In the genomic region with DNA sequence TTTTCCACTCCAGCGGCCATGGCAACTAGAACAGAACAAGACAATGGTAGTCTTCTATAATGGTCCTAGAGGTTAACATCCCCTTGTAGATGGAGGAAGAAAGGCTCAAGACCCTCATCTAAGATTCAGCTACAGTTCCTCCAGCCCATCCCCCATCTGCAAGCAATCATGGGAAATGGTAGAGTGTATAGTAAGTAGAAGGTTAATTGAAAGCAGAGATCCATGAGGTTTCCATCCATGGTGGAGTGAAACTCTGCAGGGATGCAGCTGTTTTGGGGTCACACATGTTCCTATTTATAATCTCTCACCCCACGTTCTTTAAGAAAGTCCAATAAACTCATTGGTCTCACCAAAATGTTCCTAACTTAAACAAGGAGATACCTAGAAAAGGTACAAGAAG, we compare ENCODE assay signal across 18 mouse cellular contexts.
"Had no signal": no experiment of that assay in that cellular context is flagged by ENCODE, and none has a peak within 500 bp of the region (broad histone marks: within the 10 kb centered on the region; RNA-seq: fewer than 3 reads in every experiment).

No protein-coding gene starts in this region.

- H3K9ac ChIP-seq: limb, embryonic 13.5 days; liver, embryonic 14.5 days; midbrain, embryonic 12.5 days; neural tube, embryonic 13.5 days; stomach, embryonic 15.5 days had no signal

- H3K27me3 ChIP-seq: limb, embryonic 13.5 days; megakaryocyte, embryonic 14.5 days; midbrain, embryonic 12.5 days; neural tube, embryonic 13.5 days; stomach, embryonic 15.5 days had no signal

- H3K9me3 ChIP-seq: limb, embryonic 13.5 days; megakaryocyte, embryonic 14.5 days; midbrain, embryonic 12.5 days; neural tube, embryonic 13.5 days; stomach, embryonic 15.5 days had no signal

- H3K4me1 ChIP-seq: megakaryocyte, embryonic 14.5 days; midbrain, embryonic 12.5 days; neural tube, embryonic 13.5 days; stomach, embryonic 15.5 days had no signal

- DNase-seq: kidney, postnatal 25 days; layer of hippocampus, adult 9-11 months; layer of hippocampus, postnatal 36 days; lung, adult 18-20 months; lung, postnatal 10 days; retina, postnatal 1 day; right cerebral cortex, postnatal 4 days; spleen, adult 18-20 months; thymus, adult 2 months; thymus, postnatal 25 days had no signal

- H3K27ac ChIP-seq: limb, embryonic 13.5 days; liver, embryonic 14.5 days; macrophage; midbrain, embryonic 12.5 days; neural tube, embryonic 13.5 days; stomach, embryonic 15.5 days had no signal

- ATAC-seq: midbrain, embryonic 16.5 days had no signal

- H3K4me2 ChIP-seq: limb, embryonic 13.5 days; midbrain, embryonic 12.5 days; neural tube, embryonic 13.5 days; stomach, embryonic 15.5 days had no signal

- H3K4me3 ChIP-seq: limb, embryonic 13.5 days; megakaryocyte, embryonic 14.5 days; midbrain, embryonic 12.5 days; neural tube, embryonic 13.5 days; stomach, embryonic 15.5 days had no signal

- H3K36me3 ChIP-seq: limb, embryonic 13.5 days; midbrain, embryonic 12.5 days; neural tube, embryonic 13.5 days; stomach, embryonic 15.5 days had no signal
